Mouse (Mus musculus) left cerebral cortex, postnatal 4 days (tissue): ENCODE data around the gene Il12rb2. TPM values are rescaled to one million over a fixed set of nuclear protein-coding genes. Genes with fewer than 3 reads are reported as not detected.

Experiments
- DNase-seq: peaks from one replicate; pipeline ENCODE4 v3.0.0-alpha.2; 2022
- intact Hi-C: fragments of 180-260 bp; cut with DNase I; formaldehyde crosslinking; loops from one replicate; pipeline ENCODE4 v1.15.1; 2025
- total RNA-seq, 2 experiments: library from RNA; stranded (reverse); gene quantifications; 2 replicates each; pipeline ENCODE4 v1.2.3; 2021

Il12rb2 gene
- total RNA-seq, 2 experiments from 2014 or later: 0.22 TPM; not detected in 1

DNA sequence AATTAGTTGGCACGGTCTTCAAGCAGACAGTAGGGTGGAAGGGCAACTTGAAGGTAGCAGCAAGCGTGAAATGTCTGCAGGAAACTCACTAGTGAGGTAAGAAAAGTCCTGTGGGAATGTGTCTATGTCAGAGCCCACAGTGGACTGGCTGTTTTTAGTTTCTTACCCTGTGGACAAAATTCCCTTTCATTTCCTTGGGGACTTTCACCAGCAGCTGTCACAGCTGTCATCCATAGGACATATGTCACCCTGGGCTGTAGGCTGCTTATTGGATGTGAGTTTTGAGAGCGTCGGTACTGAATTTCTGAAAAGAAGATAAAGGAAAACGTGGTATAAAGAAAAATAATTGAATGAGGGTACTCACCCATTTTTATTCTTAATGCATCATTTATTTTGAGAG lies 77.2 kb downstream of the Il12rb2 start:
- intact Hi-C loops: no loop called here

DNA sequence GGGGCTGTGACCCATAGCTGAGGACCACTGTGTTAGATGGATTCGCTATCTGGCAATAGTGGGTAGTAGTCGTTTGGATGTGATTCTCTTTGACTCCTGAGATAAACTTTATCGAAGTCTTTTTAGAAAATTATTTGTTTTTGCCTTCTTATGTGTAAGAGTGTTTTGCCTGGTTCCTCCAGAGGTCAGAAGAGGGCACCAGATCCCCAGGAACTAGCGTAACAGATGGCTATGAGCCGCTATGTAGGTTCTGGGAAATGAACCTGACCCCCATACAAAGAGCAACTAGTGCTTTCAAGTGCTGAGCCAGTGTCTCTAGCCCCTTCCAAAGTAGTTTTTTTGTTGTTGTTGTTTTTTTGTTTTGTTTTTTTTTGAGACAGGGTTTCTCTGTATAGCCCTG lies 79.9 kb downstream of the Il12rb2 start:
- intact Hi-C loops: no loop called here
- no peak for DNase-seq

More for the DNA sequence above, 77.2 kb downstream of the Il12rb2 start:
- no peak for DNase-seq

DNA sequence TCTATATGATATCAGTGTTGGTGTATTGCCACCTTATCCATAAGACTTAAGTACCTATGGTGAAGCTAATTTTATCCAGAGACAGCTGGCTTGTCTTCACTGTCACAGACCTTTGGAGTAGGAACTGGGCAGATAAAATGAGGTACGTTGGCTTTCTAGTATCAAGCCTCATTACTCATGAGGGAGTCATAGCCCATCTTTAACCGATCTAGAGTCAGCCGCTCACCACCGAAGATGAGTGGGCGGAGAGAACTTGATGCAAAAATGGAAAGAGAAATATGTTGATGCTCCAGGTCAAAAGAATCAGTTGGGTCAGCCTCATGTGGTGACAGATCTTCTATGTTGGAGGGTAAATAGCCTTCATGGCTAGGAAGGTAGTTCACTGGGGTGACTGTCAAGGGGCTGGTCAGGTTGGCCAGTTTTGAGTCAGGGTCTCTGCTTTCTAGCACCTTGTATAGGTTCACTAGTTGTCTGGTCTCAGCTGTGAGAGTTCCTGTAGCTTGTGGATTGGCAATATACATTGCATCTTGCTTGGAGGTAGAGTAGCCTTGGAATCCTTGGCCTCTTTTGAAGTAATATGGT lies 83.9 kb downstream of the Il12rb2 start:
- no peak for DNase-seq
- intact Hi-C loops: no loop called here

DNA sequence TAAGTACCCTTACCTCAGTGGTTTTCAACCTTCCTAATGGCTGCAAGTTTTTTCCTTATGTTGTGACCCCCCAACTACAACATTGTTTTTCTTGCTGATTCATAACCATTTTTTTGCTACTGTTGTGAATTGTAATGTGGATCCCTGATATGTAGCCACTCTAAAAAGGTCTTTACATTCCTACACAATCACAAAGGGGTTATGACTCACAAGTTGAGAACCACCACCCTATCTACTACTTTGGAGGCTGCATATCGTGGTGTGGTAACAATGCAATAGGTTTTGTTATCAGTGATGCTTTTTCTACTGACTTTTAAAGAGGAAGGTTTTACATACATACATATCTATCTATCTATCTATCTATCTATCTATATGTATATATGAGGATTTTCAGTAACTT lies 93.1 kb downstream of the Il12rb2 start:
- no peak for DNase-seq
- intact Hi-C loops: no loop called here

DNA sequence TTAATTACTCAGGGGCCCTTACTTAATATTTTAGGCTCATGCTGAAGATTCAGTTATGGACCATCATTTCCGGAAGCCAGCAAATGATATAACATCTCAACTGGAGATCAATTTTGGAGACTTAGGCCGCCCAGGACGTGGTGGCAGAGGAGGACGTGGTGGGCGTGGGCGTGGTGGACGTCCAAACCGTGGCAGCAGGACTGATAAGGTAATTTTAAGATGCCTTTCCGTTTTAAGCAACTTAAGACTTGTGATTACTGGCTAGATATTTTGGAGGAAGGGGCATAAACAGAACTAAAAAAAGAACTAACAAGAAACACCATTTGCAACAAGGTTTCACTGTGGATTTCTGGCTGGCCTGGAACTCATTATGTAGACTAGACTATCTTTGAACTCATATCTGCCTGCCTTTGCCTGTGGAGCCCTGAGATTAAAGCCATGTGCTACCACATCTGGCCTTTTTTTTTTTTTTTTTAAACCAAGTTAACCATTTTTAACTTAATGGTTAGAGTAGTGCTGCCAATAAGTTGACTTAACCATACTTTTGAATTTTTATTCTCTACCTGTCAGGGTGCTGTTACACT lies 94.3 kb downstream of the Il12rb2 start:
- intact Hi-C loops: no loop called here
- no peak for DNase-seq

DNA sequence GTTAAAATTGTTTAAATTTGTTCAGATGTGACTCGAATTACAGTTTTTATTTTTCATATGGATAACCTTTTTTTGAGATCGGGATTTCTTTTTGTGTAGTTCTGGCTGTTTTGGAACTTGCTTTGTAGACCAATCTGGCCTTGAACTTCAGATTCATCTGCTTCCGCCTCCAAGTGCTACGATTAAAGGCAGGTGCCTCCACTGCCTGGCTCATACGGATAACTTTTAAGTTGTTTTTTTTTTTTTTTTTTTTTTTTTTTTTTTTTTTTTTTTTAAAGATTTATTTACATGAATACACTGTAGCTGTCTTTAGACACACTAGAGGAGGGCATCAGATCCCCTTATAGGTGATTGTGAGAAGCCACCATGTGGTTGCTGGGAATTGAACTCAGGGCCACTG lies 98.0 kb downstream of the Il12rb2 start:
- intact Hi-C loops: no loop called here
- no peak for DNase-seq

DNA sequence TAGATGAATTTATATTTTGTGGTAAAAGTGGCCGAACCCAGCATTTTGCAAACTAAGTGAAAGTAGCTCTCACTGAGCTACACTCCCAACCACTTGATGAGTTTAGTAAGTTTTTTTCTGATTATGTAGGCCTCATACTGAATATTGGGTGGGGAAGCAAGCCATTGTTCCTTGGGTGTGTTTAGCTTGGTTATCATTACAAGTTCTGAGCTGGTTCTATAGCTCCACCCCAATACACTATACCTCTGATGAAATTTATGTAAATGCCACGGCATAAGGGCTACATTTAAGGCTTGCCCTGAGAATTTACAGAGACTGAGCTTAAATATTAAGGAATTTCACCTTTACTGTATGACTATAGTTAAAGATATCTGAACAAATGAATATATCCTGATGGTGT lies 106.5 kb downstream of the Il12rb2 start:
- no peak for DNase-seq
- intact Hi-C loops: no loop called here

DNA sequence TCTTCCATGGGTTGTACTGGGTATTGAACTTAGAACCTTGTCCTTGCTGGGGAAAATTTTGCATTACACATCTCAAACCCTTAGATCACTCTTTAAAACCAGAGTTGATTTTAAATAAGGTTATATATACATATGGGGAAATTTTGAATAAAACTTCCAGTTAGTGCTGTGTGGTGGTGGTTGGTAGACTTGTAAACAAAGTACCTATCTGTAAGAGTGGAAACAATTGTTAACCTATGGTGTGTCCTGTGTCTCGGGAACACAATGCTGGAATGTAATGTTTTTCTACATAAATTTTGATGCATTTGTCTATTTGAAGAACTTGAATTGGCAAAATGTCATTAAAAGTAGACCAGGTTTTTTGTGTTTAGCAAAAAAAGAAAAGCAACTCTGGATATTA lies 107.0 kb downstream of the Il12rb2 start:
- intact Hi-C loops: no loop called here
- DNase-seq: no peak

DNA sequence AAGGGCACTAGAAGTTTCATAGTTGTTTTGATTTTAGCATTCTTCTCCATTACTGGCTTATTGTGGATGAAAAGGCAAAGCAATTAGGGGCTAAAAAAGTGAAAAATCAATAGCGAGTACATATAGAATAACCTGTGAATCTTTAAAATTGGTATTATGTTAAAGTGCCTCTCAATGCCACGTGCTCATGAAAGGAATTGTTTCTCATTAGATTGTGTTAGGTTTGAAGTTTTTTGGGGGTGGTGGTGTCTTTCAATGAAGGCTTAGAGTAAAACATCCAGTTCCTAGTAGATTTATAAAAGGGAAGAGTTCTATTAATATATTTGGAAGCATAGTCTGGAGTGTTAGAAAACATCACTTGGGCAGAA lies 107.8 kb downstream of the Il12rb2 start:
- no peak for DNase-seq
- intact Hi-C loops: no loop called here

DNA sequence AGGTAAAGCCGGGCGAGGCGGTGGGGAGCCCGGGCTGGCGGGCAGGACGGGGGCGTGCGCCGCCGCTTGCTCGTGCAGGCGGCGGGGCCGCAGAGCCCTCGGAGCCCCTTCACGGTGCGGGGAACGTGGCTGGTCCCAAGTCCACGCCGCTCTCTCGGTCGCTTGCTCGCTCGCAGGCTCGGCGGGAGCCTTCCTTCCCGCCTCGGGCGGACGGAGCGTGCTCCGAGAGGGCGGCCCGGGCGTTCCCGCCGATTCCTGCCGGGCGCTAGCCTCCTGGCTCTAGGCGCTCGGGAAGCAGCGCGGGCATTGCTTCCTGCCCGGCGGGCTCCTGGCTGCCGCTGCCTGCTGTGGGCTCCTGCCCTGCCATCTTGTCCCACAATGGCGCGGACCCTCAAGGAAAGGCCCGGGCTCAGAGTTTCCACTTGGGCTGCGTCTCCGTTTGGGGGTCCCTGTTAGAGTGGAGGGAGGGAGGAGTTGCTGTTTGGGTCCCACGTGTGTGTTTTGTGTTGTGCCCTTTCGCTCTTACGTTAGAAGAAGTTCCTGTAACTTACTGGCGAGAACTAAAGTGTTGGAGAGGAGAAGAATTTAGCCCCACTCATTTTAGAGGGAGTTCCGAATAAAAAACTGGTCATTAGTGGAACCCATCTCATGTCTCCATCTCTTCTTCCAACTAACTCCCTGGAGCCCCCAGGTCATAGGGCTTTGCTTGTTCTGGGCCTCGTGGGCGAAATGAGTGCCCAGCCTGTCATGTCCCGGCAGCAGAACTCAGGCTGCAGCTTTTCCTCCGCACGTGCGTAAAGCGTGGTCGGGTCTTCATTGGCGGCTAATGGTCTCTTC lies 108.4 kb downstream of the Il12rb2 start:
- peak; percentile 33 for DNase-seq
- intact Hi-C loops: no loop called here

DNA sequence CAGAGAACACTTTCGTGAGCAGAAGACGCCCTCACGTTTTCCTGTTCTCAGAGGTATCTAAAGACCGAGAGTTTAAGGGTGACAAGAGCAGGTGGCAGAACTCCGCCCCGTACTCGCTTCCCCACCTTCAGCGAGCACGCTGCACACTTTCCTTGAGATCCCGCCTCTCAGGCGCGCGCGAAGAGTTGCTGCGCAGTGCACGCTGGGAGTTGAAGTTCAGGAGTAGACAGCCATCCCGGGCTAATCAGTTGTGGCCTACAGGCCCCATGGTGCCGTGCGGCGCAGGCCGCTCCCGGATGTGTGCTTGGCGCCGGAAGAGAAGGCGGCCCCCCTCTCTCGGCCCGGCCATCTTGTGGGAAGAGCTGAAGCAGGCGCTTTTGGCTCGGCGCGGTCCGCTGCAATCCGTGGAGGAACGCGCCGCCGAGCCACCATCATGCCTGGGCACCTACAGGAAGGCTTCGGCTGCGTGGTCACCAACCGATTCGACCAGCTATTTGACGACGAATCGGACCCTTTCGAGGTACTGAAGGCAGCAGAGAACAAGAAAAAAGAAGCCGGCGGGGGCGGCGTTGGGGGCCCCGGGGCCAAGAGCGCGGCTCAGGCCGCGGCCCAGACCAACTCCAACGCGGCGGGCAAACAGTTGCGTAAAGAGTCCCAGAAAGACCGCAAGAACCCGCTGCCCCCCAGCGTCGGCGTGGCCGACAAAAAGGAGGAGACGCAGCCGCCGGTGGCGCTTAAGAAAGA lies 109.2 kb downstream of the Il12rb2 start:
- intact Hi-C loops: no loop called here

DNA sequence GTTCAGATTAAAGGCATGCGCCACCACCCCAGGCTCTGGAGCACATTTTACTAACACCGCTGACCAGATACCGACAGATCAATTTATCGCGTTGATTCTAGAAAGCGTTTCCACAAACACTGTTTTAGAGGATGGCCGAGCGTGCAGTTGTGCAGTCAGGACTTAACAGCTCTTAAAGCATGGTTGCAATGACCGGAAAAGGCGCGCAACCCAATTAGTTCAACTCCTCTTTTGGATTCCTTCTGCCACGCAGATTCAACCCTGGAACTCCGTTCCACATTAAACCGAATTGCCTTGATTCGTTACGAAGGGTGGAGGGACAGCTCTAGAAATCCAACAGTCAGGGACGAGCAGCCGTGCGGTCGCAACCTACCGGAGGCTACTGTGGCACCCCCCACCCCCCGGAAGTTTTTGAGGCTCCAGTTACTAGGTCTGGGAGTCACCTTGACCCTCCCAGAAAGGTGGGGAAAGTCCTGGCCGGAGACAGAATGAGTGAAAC lies 109.8 kb downstream of the Il12rb2 start:
- intact Hi-C loops: no loop called here
- no peak for DNase-seq

More for the DNA sequence above, 109.2 kb downstream of the Il12rb2 start:
- peak; percentile 96 for DNase-seq

DNA sequence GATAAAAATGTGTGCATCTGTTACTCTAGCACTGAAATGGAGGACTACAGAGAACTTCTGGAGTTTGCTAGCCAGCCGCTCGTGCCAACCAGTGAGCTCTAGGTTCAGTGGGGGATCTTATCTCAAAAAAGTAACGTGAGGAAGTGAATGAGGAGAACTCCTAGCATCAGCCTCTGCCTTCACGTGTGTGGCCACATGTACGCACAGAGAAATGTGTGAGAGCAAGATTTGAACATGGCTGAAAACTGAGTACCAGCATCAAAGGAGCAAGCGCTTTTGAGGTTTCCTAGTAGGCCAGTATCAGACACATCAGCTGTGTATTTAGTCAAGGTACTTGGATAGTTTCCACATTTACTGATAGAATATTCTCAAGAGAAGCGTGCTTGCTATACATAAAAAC lies 111.1 kb downstream of the Il12rb2 start:
- intact Hi-C loops: no loop called here
- no peak for DNase-seq

DNA sequence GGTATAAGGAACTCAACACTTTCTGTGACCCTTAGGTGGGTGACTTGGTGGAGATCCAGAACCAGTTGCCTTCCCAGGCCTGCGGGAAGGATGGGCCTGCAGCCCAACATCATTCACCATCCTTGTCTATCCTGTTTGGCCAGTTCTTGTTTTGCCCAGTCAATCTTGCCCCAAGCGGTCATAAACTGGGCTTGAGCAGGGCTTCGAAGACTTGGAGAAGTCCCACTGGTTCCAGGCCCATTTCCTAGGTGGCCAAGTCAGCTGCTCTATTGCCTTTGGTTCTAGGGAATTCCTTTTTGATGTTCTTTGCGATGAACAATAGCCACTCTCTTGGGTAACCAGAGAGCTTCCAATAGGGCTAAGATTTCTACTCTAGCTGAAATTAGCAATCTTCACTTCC lies 124.9 kb downstream of the Il12rb2 start:
- intact Hi-C loops: no loop called here
- DNase-seq: no peak

DNA sequence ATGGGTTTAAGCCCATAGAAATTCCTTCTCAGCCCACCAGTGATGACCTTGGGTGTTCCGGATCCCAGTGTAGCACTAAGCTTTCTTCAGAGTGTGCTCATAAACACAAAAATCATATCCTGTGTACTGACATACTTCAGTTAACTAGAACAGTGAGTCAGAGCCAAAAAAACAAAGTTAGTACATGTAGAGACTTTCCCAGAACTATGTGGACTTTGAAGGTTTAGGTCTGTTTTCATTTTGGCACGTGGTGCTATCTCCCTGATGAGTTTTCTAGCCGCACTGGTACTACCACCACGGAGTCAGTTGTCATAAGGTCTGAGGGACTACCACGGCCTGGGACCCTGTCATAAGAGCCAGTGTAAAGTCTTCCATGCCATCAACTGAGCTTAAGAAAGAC lies 131.5 kb downstream of the Il12rb2 start:
- intact Hi-C loops: no loop called here
- no peak for DNase-seq

DNA sequence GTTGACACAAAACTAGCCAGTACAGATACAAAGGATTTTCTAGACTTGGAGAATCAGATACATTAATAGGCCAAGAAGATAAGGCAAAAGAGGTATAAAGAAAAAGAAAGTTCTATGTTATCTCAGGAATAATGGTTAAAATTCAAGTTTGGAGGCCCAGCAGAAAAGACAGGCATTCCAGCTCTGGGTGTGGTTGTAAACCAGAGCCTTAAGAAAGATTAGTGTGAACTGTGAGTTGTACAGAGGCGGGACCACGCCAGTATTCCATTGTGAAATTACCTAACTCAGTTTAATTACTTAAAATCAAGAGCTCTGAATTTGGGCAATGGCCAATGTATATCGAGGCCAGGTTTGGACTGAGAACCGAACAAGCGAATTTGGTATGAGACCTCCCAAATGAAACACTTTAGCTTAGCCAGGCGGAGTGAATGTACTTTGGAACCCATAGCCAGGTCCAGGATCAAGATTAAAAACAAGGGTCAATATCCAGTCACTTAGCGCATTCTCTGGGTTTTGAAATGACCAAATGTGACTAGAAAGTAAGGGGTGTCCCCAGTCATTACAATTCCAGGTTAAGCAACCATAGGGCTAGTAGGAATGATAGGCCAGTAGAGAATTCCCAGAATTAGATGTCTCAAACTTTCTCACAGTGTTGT lies 132.1 kb downstream of the Il12rb2 start:
- intact Hi-C loops: no loop called here
- DNase-seq: no peak

Other genes starting within 250 kb of the Il12rb2 start
- 100 to 1,000 TPM; 284 to 314 TPM for gene Serbp1, start 138.0 kb downstream of the Il12rb2 start, total RNA-seq
- gene Il23r, start 115.7 kb upstream of the Il12rb2 start, total RNA-seq: not detected
- gene Tacstd2, start 159.6 kb upstream of the Il12rb2 start, total RNA-seq: under 1 TPM; 0.40 to 0.58 TPM